Mouse (Mus musculus): ENCODE measurements around the gene Cisd3. TPM values are rescaled to one million over a fixed set of nuclear protein-coding genes. Genes with fewer than 3 reads are reported as not detected.
"Not testable (repeated sequence)": the region's sequence is repeated elsewhere in the genome, so short reads cannot be mapped to it uniquely, and the experiment has no call there.

The Cisd3 gene
- polyA plus RNA-seq, 1 experiment from 2014 or later: 53.1 TPM

DNA sequence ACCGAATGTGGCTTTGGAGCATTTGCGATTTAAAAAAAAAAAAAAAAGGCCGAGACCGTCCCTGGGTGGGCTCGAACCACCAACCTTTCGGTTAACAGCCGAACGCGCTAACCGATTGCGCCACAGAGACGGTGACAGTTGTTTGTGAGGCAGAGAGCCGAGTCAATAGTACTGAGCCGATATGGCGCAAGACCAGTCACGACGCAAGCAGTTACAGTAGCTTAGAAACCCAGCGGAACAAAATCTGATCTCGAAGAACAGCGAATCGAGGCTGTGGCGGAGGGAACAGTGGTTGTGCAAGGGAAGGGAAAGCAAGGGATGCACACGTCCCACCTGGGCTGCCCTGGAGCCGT, 16.7 kb downstream of the Cisd3 start:
- Histone ChIP-seq H3K4me2 (replicated peaks; ENCODE audit: low read depth, low read length) (peak overlapping the region; percentile 80), H3K36me3 (ENCODE audit: insufficient read depth, low read length) (peaks cover 17% of the 10 kb centered on the region), H3K27me3 (ENCODE audit: insufficient read depth, low read length) (no peaks in the 10 kb centered on the region), H3K9me3 (ENCODE audit: low read length) (no peaks in the 10 kb centered on the region), H3K4me1 (ENCODE audit: insufficient read depth, low read length) (peaks cover 35% of the 10 kb centered on the region), H3K9ac (replicated peaks; ENCODE audit: low read length) (peak overlapping the region; percentile 70), H3K27ac (ENCODE audit: low read length) (peak overlapping the region; percentile 90), H3K4me3 (ENCODE audit: low read length) (peak overlapping the region; percentile 96)
- ATAC-seq (ENCODE audit: low FRiP score, low TSS enrichment): no peak
- WGBS: 0% methylated on average over 24 of the region's 24 CpGs

DNA sequence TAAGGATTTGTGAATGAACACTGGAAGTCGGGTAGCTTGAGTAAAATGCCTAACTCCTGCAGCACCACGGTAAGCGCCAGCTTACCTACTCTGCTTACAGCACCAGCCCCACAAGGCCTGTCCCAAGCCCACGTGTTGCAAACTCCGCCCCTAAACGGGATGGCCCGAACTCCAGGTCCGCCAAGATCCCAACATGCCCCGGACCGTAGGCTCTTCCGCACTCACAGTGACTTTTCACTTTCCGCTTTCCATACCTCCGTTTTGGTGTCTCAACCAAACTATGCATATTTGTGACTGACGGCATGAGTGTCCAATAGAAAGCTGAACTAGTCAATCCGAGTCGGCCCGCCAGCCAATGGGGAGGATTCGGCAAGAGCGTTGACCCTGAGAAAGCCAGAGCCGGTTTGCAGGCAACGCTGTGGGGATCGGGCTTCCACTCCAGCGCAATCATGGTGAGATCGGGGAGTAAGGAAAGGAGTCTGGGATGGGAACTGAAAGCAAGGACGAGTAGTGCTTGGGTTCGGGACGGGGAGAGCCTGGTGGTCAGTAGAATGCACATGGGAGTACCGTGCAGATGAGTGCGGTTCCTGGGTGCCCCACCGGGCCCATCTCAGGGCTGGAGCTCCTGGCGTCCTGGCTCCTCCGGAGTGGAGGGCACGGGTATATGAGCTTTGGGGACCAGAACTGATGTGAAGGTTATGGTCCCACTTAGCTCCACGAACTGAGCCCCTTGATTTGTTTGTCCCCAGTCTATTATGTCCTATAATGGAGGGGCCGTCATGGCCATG, 17.6 kb downstream of the Cisd3 start, which contains the start of gene Psmb3:
Gene Psmb3 (plus strand): TSS at position 361 of the 788 bp plus-strand sequence.
- H3K27ac ChIP-seq (ENCODE audit: low read length): peak within 1 kb of the TSS; percentile 90
- peak within 1 kb of the TSS; percentile 81 for H3K4me2 ChIP-seq (replicated peaks; ENCODE audit: low read depth, low read length)
- peaks cover 22% of the 10 kb centered on the region for H3K36me3 ChIP-seq (ENCODE audit: insufficient read depth, low read length)
- H3K4me3 ChIP-seq (ENCODE audit: low read length): peak within 1 kb of the TSS; percentile 96
- peak within 1 kb of the TSS; percentile 92 for H3K9ac ChIP-seq (replicated peaks; ENCODE audit: low read length)
- peak; percentile 91 for ATAC-seq (ENCODE audit: low FRiP score, low TSS enrichment)
- under 1% methylated on average over 35 of the region's 35 CpGs for WGBS
- peaks cover 26% of the 10 kb centered on the region for H3K4me1 ChIP-seq (ENCODE audit: insufficient read depth, low read length)
- no peaks in the 10 kb centered on the region for H3K27me3 ChIP-seq (ENCODE audit: insufficient read depth, low read length)
- H3K9me3 ChIP-seq (ENCODE audit: low read length): no peaks in the 10 kb centered on the region

- ATAC-seq (ENCODE audit: low FRiP score, low TSS enrichment); H3K4me1 ChIP-seq (ENCODE audit: insufficient read depth, low read length); H3K27me3 ChIP-seq (ENCODE audit: insufficient read depth, low read length); H3K4me2 ChIP-seq (replicated peaks; ENCODE audit: low read depth, low read length); H3K27ac ChIP-seq (ENCODE audit: low read length); H3K4me3 ChIP-seq (ENCODE audit: low read length); H3K9me3 ChIP-seq (ENCODE audit: low read length); H3K9ac ChIP-seq (replicated peaks; ENCODE audit: low read length): not testable (repeated sequence)
- peaks cover 52% of the 10 kb centered on the region for H3K36me3 ChIP-seq (ENCODE audit: insufficient read depth, low read length)
- 79% methylated on average over 2 of the region's 2 CpGs for WGBS
These were observed 24.4 kb downstream of the Cisd3 start for GRCm38 (mm10) chr11:97710067-97710466.

GRCm38 (mm10) chr11:97711200-97711900, 25.7 kb downstream of the Cisd3 start:
- no peak overlapping the region for H3K4me3 ChIP-seq (ENCODE audit: low read length)
- ATAC-seq (ENCODE audit: low FRiP score, low TSS enrichment): no peak
- H3K4me2 ChIP-seq (replicated peaks; ENCODE audit: low read depth, low read length): no peak overlapping the region
- H3K27me3 ChIP-seq (ENCODE audit: insufficient read depth, low read length): no peaks in the 10 kb centered on the region
- WGBS: 73% methylated on average over 13 of the region's 13 CpGs
- H3K9ac ChIP-seq (replicated peaks; ENCODE audit: low read length): no peak overlapping the region
- H3K9me3 ChIP-seq (ENCODE audit: low read length): 0 out of 2 replicates have a peak, but pooled peaks cover 3% of the 10 kb centered on the region
- H3K27ac ChIP-seq (ENCODE audit: low read length): no peak overlapping the region
- H3K36me3 ChIP-seq (ENCODE audit: insufficient read depth, low read length): peaks cover 46% of the 10 kb centered on the region
- H3K4me1 ChIP-seq (ENCODE audit: insufficient read depth, low read length): no peaks in the 10 kb centered on the region

- Histone ChIP-seq H3K36me3 (ENCODE audit: insufficient read depth, low read length) (peaks cover 43% of the 10 kb centered on the region), H3K27me3 (ENCODE audit: insufficient read depth, low read length) (no peaks in the 10 kb centered on the region), H3K9ac (replicated peaks; ENCODE audit: low read length) (no peak overlapping the region), H3K27ac (ENCODE audit: low read length) (peak overlapping the region; percentile 50; the same call in 1 of the 2 replicates), H3K4me3 (ENCODE audit: low read length) (no peak overlapping the region), H3K9me3 (ENCODE audit: low read length) (0 out of 2 replicates have a peak, but pooled peaks cover 3% of the 10 kb centered on the region), H3K4me1 (ENCODE audit: insufficient read depth, low read length) (no peaks in the 10 kb centered on the region), H3K4me2 (replicated peaks; ENCODE audit: low read depth, low read length) (no peak overlapping the region)
- ATAC-seq (ENCODE audit: low FRiP score, low TSS enrichment): no peak
- 91% methylated on average over 15 of the region's 15 CpGs for WGBS
These were observed 26.7 kb downstream of the Cisd3 start for GRCm38 (mm10) chr11:97712286-97712685.

GRCm38 (mm10) chr11:97713896-97714295, 28.3 kb downstream of the Cisd3 start:
- Histone ChIP-seq H3K36me3 (ENCODE audit: insufficient read depth, low read length) (peaks cover 43% of the 10 kb centered on the region), H3K9ac (replicated peaks; ENCODE audit: low read length) (no peak overlapping the region), H3K27ac (ENCODE audit: low read length) (no peak overlapping the region), H3K4me3 (ENCODE audit: low read length) (no peak overlapping the region), H3K27me3 (ENCODE audit: insufficient read depth, low read length) (no peaks in the 10 kb centered on the region), H3K4me2 (replicated peaks; ENCODE audit: low read depth, low read length) (no peak overlapping the region), H3K9me3 (ENCODE audit: low read length) (0 out of 2 replicates have a peak, but pooled peaks cover 3% of the 10 kb centered on the region), H3K4me1 (ENCODE audit: insufficient read depth, low read length) (no peaks in the 10 kb centered on the region)
- no peak for ATAC-seq (ENCODE audit: low FRiP score, low TSS enrichment)
- 85% methylated on average over 8 of the region's 8 CpGs for WGBS

- Histone ChIP-seq H3K9ac (replicated peaks; ENCODE audit: low read length) (no peak overlapping the region), H3K36me3 (ENCODE audit: insufficient read depth, low read length) (peaks cover 47% of the 10 kb centered on the region), H3K9me3 (ENCODE audit: low read length) (0 out of 2 replicates have a peak, but pooled peaks cover 3% of the 10 kb centered on the region), H3K4me3 (ENCODE audit: low read length) (no peak overlapping the region), H3K27me3 (ENCODE audit: insufficient read depth, low read length) (no peaks in the 10 kb centered on the region), H3K27ac (ENCODE audit: low read length) (no peak overlapping the region), H3K4me1 (ENCODE audit: insufficient read depth, low read length) (no peaks in the 10 kb centered on the region), H3K4me2 (replicated peaks; ENCODE audit: low read depth, low read length) (no peak overlapping the region)
- ATAC-seq (ENCODE audit: low FRiP score, low TSS enrichment): no peak
- WGBS: 94% methylated on average over 3 of the region's 3 CpGs
These were observed 28.7 kb downstream of the Cisd3 start for GRCm38 (mm10) chr11:97714356-97714755.

GRCm38 (mm10) chr11:97714784-97715760, 29.4 kb downstream of the Cisd3 start:
- ATAC-seq (ENCODE audit: low FRiP score, low TSS enrichment): no peak
- no peak overlapping the region for H3K4me2 ChIP-seq (replicated peaks; ENCODE audit: low read depth, low read length)
- H3K4me1 ChIP-seq (ENCODE audit: insufficient read depth, low read length): no peaks in the 10 kb centered on the region
- 85% methylated on average over 14 of the region's 14 CpGs for WGBS
- no peak overlapping the region for H3K4me3 ChIP-seq (ENCODE audit: low read length)
- H3K36me3 ChIP-seq (ENCODE audit: insufficient read depth, low read length): peaks cover 55% of the 10 kb centered on the region
- H3K9me3 ChIP-seq (ENCODE audit: low read length): 0 out of 2 replicates have a peak, but pooled peaks cover 3% of the 10 kb centered on the region
- H3K27ac ChIP-seq (ENCODE audit: low read length): no peak overlapping the region
- no peaks in the 10 kb centered on the region for H3K27me3 ChIP-seq (ENCODE audit: insufficient read depth, low read length)
- no peak overlapping the region for H3K9ac ChIP-seq (replicated peaks; ENCODE audit: low read length)

- WGBS: 87% methylated on average over 8 of the region's 8 CpGs
- Histone ChIP-seq H3K4me2 (replicated peaks; ENCODE audit: low read depth, low read length) (no peak overlapping the region), H3K36me3 (ENCODE audit: insufficient read depth, low read length) (peaks cover 63% of the 10 kb centered on the region), H3K9me3 (ENCODE audit: low read length) (0 out of 2 replicates have a peak, but pooled peaks cover 3% of the 10 kb centered on the region), H3K9ac (replicated peaks; ENCODE audit: low read length) (no peak overlapping the region), H3K27ac (ENCODE audit: low read length) (no peak overlapping the region), H3K4me1 (ENCODE audit: insufficient read depth, low read length) (no peaks in the 10 kb centered on the region), H3K4me3 (ENCODE audit: low read length) (no peak overlapping the region), H3K27me3 (ENCODE audit: insufficient read depth, low read length) (no peaks in the 10 kb centered on the region)
- ATAC-seq (ENCODE audit: low FRiP score, low TSS enrichment): no peak
These were observed 30.4 kb downstream of the Cisd3 start for GRCm38 (mm10) chr11:97716021-97716420.
